Mouse (Mus musculus): Measurements from ENCODE around the gene Upk1a. TPM values are rescaled to one million over a fixed set of nuclear protein-coding genes. Genes with fewer than 3 reads are reported as not detected.
A peak's percentile ranks its signal among the peaks of the same experiment; 100 is the strongest.

Gene Upk1a
- total and polyA plus RNA-seq, 3 experiments = 0.36 to 2.8 TPM; not detected in 1

DNA sequence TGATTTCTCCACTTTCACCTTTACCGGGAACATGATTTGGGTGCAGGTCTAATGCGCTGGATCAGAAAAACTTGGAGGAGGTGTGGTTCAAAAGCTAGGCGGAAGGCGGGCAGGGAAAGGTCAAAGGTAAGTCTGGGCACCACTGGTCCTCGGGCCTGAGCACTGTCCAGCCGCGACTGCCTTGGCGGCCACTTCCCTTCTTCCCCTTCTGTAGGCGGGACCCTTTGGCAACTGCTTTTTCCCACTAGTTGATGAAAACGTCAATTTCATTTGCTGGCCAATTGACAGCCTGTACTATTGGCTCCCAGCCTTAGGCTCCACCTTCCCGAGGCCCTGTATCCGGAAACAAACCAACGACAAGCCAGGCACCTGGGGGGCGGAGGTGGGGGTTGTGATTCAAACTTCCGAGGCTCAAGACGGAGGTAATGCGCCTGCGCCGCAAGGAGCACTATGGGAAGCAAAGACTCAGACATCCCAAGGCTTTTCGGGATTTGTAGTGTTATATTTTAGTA is 53.1 kb downstream of the Upk1a start, which contains the start of gene Lin37:
Lin37 (minus strand) TSS at position 396 of the 512 bp plus-strand sequence.
- WGBS = 0% methylated on average over 20 of the region's 20 CpGs
- 0 out of 2 replicates have a peak, but pooled peaks have one; percentile 41 for TF ChIP-seq EP300 (IDR thresholded peaks at IDR 0.05; ENCODE audit: insufficient read depth, low read depth, low read length)
- no peak for TF ChIP-seq CTCF (IDR thresholded peaks at IDR 0.05)
- peak; percentile 87 for TF ChIP-seq POLR2A (IDR thresholded peaks at IDR 0.05; ENCODE audit: insufficient read depth, low read depth, low read length)
- Histone ChIP-seq H3K79me2 (replicated peaks; ENCODE audit: control insufficient read depth, insufficient read depth, low read length) (no peaks in the 10 kb centered on the region), H3K4me1 (ENCODE audit: control insufficient read depth, insufficient read depth, low read length) (peaks cover 5% of the 10 kb centered on the region), H3K27ac (peak within 1 kb of the TSS; percentile 68), H3K36me3 (ENCODE audit: control insufficient read depth, insufficient read depth, low read length) (no peaks in the 10 kb centered on the region), H3K4me3 (peak within 1 kb of the TSS; percentile 64), H3K9ac (ENCODE audit: low read depth, low read length) (peak within 1 kb of the TSS; percentile 86), H3K27me3 (ENCODE audit: control insufficient read depth, insufficient read depth, low read length) (no peaks in the 10 kb centered on the region)
- peak; percentile 91 to 98 for DNase-seq
- intact Hi-C loops (cut with DNase I) = no loop called here

DNA sequence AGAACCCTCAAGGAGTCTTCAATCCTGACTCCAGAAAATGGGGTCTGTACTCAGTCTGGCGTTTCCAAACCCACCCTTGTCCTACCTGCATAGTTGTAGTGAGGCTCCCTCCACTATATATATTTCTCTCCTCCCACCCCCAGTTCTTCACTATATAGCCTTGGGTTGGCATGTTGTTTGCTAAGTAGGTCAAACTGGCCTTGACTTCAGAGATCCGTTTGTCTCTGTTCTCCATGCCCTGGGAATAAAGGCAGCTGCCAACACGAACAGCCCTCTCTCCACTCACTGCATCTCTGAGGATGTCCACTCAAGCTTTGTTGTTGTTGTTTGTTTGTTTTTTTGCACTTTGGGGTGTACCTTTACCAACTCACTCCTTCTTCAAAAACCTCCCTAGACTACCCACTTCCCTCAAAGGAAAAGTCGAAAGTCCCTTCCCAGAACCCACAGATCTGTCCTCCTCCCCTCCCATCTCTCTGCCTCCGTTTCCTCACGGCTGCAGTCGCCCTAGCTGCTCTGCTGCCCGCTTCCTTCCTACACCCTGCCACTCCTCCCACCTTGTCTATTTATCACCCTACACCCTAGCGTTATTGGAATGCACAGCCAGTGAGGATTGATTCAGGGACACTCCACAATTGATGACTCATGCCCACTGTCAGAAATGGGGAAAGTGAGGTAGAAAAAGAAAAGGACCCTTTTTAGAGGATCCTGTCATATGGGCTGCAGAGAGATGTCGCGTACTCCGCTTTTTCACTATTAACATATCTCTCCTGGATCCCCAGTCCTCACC is 53.8 kb downstream of the Upk1a start:
- Histone ChIP-seq H3K27ac (peak overlapping the region; percentile 68), H3K36me3 (ENCODE audit: control insufficient read depth, insufficient read depth, low read length) (no peaks in the 10 kb centered on the region), H3K4me3 (peak overlapping the region; percentile 64), H3K79me2 (replicated peaks; ENCODE audit: control insufficient read depth, insufficient read depth, low read length) (no peaks in the 10 kb centered on the region), H3K4me1 (ENCODE audit: control insufficient read depth, insufficient read depth, low read length) (peaks cover 4% of the 10 kb centered on the region), H3K9ac (ENCODE audit: low read depth, low read length) (peak overlapping the region; percentile 86), H3K27me3 (ENCODE audit: control insufficient read depth, insufficient read depth, low read length) (no peaks in the 10 kb centered on the region)
- no peak for DNase-seq
- 7% methylated on average over 12 of the region's 12 CpGs for WGBS
- TF ChIP-seq POLR2A (IDR thresholded peaks at IDR 0.05; ENCODE audit: insufficient read depth, low read depth, low read length) (no peak), CTCF (IDR thresholded peaks at IDR 0.05) (no peak), EP300 (IDR thresholded peaks at IDR 0.05; ENCODE audit: insufficient read depth, low read depth, low read length) (no peak)
- intact Hi-C loops (cut with DNase I) = no loop called here

DNA sequence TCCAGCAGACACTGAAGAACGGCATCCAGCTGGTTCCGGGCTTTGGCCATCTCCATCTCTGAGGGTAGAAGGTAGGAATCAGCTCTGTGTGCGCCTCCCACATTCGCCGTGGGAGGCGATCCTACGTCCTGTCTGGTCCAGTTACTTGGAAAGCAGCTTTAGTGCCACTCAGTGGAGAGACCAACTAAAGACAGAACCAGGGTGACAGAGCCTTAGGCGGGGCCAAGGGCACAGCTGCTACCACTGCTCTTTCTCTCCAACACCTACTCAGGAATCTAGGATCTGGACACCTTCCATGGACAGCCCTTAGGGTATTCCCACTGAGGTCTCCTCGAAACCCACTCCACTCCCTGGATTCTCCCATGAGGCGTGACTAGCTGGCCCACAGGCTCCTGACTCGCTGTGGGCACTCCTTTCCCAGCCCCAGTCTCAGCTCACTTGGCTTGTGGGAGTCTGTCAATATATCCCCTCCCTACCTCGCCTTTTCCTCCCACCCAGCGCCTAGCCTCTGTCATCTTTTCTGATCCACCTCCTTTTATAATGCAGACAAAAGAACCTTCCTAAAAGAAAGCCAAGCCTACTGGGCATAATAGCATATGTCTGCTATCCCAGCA is 54.6 kb downstream of the Upk1a start:
- peaks cover 3% of the 10 kb centered on the region for H3K4me1 ChIP-seq (ENCODE audit: control insufficient read depth, insufficient read depth, low read length)
- no peak overlapping the region for H3K4me3 ChIP-seq
- 67% methylated on average over 13 of the region's 13 CpGs for WGBS
- H3K36me3 ChIP-seq (ENCODE audit: control insufficient read depth, insufficient read depth, low read length) = no peaks in the 10 kb centered on the region
- no peaks in the 10 kb centered on the region for H3K27me3 ChIP-seq (ENCODE audit: control insufficient read depth, insufficient read depth, low read length)
- H3K27ac ChIP-seq = peak overlapping the region; percentile 68
- intact Hi-C loops (cut with DNase I) = no loop called here
- H3K79me2 ChIP-seq (replicated peaks; ENCODE audit: control insufficient read depth, insufficient read depth, low read length) = no peaks in the 10 kb centered on the region
- DNase-seq = no peak
- TF ChIP-seq EP300 (IDR thresholded peaks at IDR 0.05; ENCODE audit: insufficient read depth, low read depth, low read length) (no peak), POLR2A (IDR thresholded peaks at IDR 0.05; ENCODE audit: insufficient read depth, low read depth, low read length) (no peak), CTCF (IDR thresholded peaks at IDR 0.05) (no peak)
- no peak overlapping the region for H3K9ac ChIP-seq (ENCODE audit: low read depth, low read length)

DNA sequence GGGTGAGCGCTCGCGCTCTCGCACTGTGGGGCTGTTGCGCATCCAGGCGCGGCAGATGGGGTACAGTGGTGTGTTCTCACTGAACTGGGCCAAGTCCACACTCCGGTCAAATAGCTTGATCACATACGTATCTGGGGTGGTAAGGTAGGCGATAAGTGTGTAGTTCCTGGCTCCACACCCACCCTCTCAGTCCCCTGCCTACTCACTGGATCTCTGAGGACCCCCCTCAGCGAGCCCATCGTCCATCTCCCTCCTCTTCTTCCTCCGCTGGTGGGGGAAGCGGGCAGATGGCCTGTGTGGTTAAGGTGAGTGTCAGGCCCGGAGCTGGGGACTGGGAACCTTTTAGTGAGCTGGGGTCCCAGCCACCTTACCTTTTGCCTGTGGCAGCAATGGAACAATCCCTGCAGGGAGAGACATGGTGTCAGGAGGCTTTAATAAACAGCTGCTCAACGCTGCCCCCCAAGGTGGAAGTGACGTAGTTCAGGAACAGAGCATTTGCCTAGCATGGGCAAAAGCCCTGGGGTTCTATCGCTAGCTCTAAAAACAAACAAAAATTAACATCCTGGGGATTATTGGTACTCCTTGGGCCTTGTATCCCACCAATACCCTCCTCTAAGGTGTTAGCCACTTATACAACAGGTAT is 55.6 kb downstream of the Upk1a start:
- Histone ChIP-seq H3K4me1 (ENCODE audit: control insufficient read depth, insufficient read depth, low read length) (peaks cover 3% of the 10 kb centered on the region), H3K9ac (ENCODE audit: low read depth, low read length) (no peak overlapping the region), H3K36me3 (ENCODE audit: control insufficient read depth, insufficient read depth, low read length) (no peaks in the 10 kb centered on the region), H3K79me2 (replicated peaks; ENCODE audit: control insufficient read depth, insufficient read depth, low read length) (no peaks in the 10 kb centered on the region), H3K27me3 (ENCODE audit: control insufficient read depth, insufficient read depth, low read length) (no peaks in the 10 kb centered on the region), H3K27ac (no peak overlapping the region), H3K4me3 (no peak overlapping the region)
- WGBS = 92% methylated on average over 18 of the region's 18 CpGs
- TF ChIP-seq POLR2A (IDR thresholded peaks at IDR 0.05; ENCODE audit: insufficient read depth, low read depth, low read length) (no peak), EP300 (IDR thresholded peaks at IDR 0.05; ENCODE audit: insufficient read depth, low read depth, low read length) (no peak), CTCF (IDR thresholded peaks at IDR 0.05) (peak; percentile 44)
- intact Hi-C loops (cut with DNase I) = no loop called here
- no peak for DNase-seq

DNA sequence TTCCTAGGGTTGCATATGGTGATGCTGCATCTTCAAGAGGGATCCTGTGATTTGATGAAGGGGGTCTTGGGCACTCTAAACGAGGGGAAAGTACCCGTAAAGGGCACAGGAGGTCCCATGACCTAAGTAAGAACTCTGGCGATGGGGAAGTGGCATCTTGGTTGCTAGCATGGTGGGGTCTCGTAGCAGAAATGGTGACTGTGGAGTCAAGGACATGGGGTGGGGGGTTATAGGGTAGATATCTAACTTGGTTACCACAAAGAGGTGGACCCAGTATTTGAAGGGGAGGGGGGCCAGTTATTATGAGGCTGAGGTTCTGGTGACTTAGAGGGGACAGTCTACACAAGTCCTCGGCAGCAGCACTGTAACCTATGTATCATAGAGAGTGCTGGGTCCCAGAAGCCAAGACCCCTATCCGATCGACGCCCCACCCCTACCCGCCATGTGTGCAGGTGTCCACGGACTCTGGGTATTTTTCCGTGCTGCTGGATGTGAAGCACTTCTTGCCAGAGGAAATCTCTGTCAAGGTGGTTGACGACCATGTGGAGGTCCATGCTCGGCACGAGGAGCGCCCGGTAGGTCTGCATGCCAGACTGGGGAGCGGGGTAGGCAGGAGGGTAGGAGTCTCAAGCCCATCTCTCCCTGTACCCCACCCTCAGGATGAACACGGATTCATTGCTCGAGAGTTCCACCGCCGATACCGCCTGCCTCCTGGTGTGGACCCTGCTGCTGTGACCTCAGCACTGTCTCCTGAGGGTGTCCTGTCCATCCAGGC is 58.6 kb downstream of the Upk1a start:
- Histone ChIP-seq H3K4me1 (ENCODE audit: control insufficient read depth, insufficient read depth, low read length) (peaks cover 2% of the 10 kb centered on the region), H3K27me3 (ENCODE audit: control insufficient read depth, insufficient read depth, low read length) (no peaks in the 10 kb centered on the region), H3K4me3 (peak overlapping the region; percentile 60), H3K9ac (ENCODE audit: low read depth, low read length) (peak overlapping the region; percentile 78), H3K79me2 (replicated peaks; ENCODE audit: control insufficient read depth, insufficient read depth, low read length) (no peaks in the 10 kb centered on the region), H3K36me3 (ENCODE audit: control insufficient read depth, insufficient read depth, low read length) (no peaks in the 10 kb centered on the region), H3K27ac (peak overlapping the region; percentile 99)
- intact Hi-C loops (cut with DNase I) = no loop called here
- TF ChIP-seq POLR2A (IDR thresholded peaks at IDR 0.05; ENCODE audit: insufficient read depth, low read depth, low read length) (no peak), EP300 (IDR thresholded peaks at IDR 0.05; ENCODE audit: insufficient read depth, low read depth, low read length) (no peak), CTCF (IDR thresholded peaks at IDR 0.05) (no peak)
- 61% methylated on average over 22 of the region's 22 CpGs for WGBS
- DNase-seq = peak in 1 of 2 experiments; percentile 38

Small RNAs within 50 kb of the gene (microRNA-seq; reads per million reads assigned to microRNA genes)
- 0.39 to 0.56 reads per million in 2 experiments for gene Mir3569

Other genes with a start within 250 kb of the Upk1a start
Only the 30 nearest of the 32 such genes appear.
- 10 to 100 TPM; 20.1 to 23.6 TPM for gene Tyrobp, start 199.1 kb downstream of the Upk1a start, total RNA-seq (2021)
- 62.7 and 65.5 TPM in 2 replicates for gene Tyrobp, start 199.1 kb downstream of the Upk1a start, polyA plus RNA-seq (2012; rRNA removed)
- under 1 TPM in 1 of 2 experiments, not detected in 1; 0.59 TPM for gene Hcst, start 193.0 kb downstream of the Upk1a start, total RNA-seq (2021)
- gene Hcst, start 193.0 kb downstream of the Upk1a start, polyA plus RNA-seq (2012; rRNA removed) = 4.8 TPM in 1 of 2 replicates, not detected in the other
- under 1 TPM; 0.47 to 0.66 TPM for gene Nfkbid, start 191.1 kb downstream of the Upk1a start, total RNA-seq (2021)
- 0.94 and 1.3 TPM in 2 replicates for gene Nfkbid, start 191.1 kb downstream of the Upk1a start, polyA plus RNA-seq (2012; rRNA removed)
- 1 to 10 TPM; 3.2 to 3.5 TPM for gene Aplp1, start 167.3 kb downstream of the Upk1a start, total RNA-seq (2021)
- gene Aplp1, start 167.3 kb downstream of the Upk1a start, polyA plus RNA-seq (2012; rRNA removed) = 3.6 and 6.2 TPM in 2 replicates
- not detected for gene Kirrel2, start 155.2 kb downstream of the Upk1a start, total RNA-seq (2021)
- gene Kirrel2, start 155.2 kb downstream of the Upk1a start, polyA plus RNA-seq (2012; rRNA removed) = not detected in 2 replicates
- gene Nphs1, start 154.5 kb downstream of the Upk1a start, total RNA-seq (2021) = not detected
- gene Nphs1, start 154.5 kb downstream of the Upk1a start, polyA plus RNA-seq (2012; rRNA removed) = 0.04 TPM in 1 of 2 replicates, not detected in the other
- not detected for gene Prodh2, start 119.2 kb downstream of the Upk1a start, total RNA-seq (2021)
- 0.23 TPM in 1 of 2 replicates, not detected in the other for gene Prodh2, start 119.2 kb downstream of the Upk1a start, polyA plus RNA-seq (2012; rRNA removed)
- under 1 TPM; 0.34 to 0.37 TPM for gene Arhgap33, start 77.8 kb downstream of the Upk1a start, total RNA-seq (2021)
- 2.3 and 3.0 TPM in 2 replicates for gene Arhgap33, start 77.8 kb downstream of the Upk1a start, polyA plus RNA-seq (2012; rRNA removed)
- 100 to 1,000 TPM; 718 to 804 TPM for gene Hspb6, start 60.7 kb downstream of the Upk1a start, total RNA-seq (2021)
- gene Hspb6, start 60.7 kb downstream of the Upk1a start, polyA plus RNA-seq (2012; rRNA removed) = 1,866 and 1,945 TPM in 2 replicates
- gene Proser3, start 60.5 kb downstream of the Upk1a start, total RNA-seq (2021) = 1 to 10 TPM; 2.5 to 6.3 TPM
- 5.6 and 5.8 TPM in 2 replicates for gene Proser3, start 60.5 kb downstream of the Upk1a start, polyA plus RNA-seq (2012; rRNA removed)
- gene Lin37, start 53.0 kb downstream of the Upk1a start, total RNA-seq (2021) = 10 to 100 TPM; 13.7 to 16.0 TPM
- 16.2 and 20.0 TPM in 2 replicates for gene Lin37, start 53.0 kb downstream of the Upk1a start, polyA plus RNA-seq (2012; rRNA removed)
- 10 to 100 TPM; 56.0 to 67.9 TPM for gene U2af1l4, start 49.5 kb downstream of the Upk1a start, total RNA-seq (2021)
- gene U2af1l4, start 49.5 kb downstream of the Upk1a start, polyA plus RNA-seq (2012; rRNA removed) = 61.3 and 71.4 TPM in 2 replicates
- 1 to 10 TPM; 1.1 to 1.9 TPM for gene Gm49396, start 49.5 kb downstream of the Upk1a start, total RNA-seq (2021)
- gene Gm49396, start 49.5 kb downstream of the Upk1a start, polyA plus RNA-seq (2012; rRNA removed) = 1.6 and 3.1 TPM in 2 replicates
- 10 to 100 TPM; 75.6 to 85.7 TPM for gene Psenen, start 49.2 kb downstream of the Upk1a start, total RNA-seq (2021)
- gene Psenen, start 49.2 kb downstream of the Upk1a start, polyA plus RNA-seq (2012; rRNA removed) = 109 and 124 TPM in 2 replicates
- under 1 TPM; 0.23 to 0.75 TPM for gene Igflr1, start 47.4 kb downstream of the Upk1a start, total RNA-seq (2021)
- gene Igflr1, start 47.4 kb downstream of the Upk1a start, polyA plus RNA-seq (2012; rRNA removed) = 1.2 and 3.7 TPM in 2 replicates
- gene Kmt2b, start 24.1 kb downstream of the Upk1a start, total RNA-seq (2021) = 10 to 100 TPM; 15.6 to 15.9 TPM
- gene Kmt2b, start 24.1 kb downstream of the Upk1a start, polyA plus RNA-seq (2012; rRNA removed) = 25.6 and 28.3 TPM in 2 replicates
- gene Zbtb32, start 13.9 kb downstream of the Upk1a start, total RNA-seq (2021) = under 1 TPM in 1 of 2 experiments, not detected in 1; 0.11 TPM
- 0.20 and 0.64 TPM in 2 replicates for gene Zbtb32, start 13.9 kb downstream of the Upk1a start, polyA plus RNA-seq (2012; rRNA removed)
- gene Cox6b1, start 13.3 kb upstream of the Upk1a start, total RNA-seq (2021) = 1,000 to 10,000 TPM; 4,061 to 4,696 TPM
- gene Cox6b1, start 13.3 kb upstream of the Upk1a start, polyA plus RNA-seq (2012; rRNA removed) = 1,860 and 2,330 TPM in 2 replicates
- not detected for gene Etv2, start 23.0 kb upstream of the Upk1a start, total RNA-seq (2021)
- gene Etv2, start 23.0 kb upstream of the Upk1a start, polyA plus RNA-seq (2012; rRNA removed) = not detected in 2 replicates
- 10 to 100 TPM; 47.7 to 51.3 TPM for gene Rbm42, start 37.5 kb upstream of the Upk1a start, total RNA-seq (2021)
- 25.8 and 29.1 TPM in 2 replicates for gene Rbm42, start 37.5 kb upstream of the Upk1a start, polyA plus RNA-seq (2012; rRNA removed)
- 1 to 10 TPM; 3.3 to 3.9 TPM for gene Haus5, start 52.1 kb upstream of the Upk1a start, total RNA-seq (2021)
- gene Haus5, start 52.1 kb upstream of the Upk1a start, polyA plus RNA-seq (2012; rRNA removed) = 3.7 and 4.9 TPM in 2 replicates
- gene Pmis2, start 58.8 kb upstream of the Upk1a start, total RNA-seq (2021) = under 1 TPM in 1 of 2 experiments, not detected in 1; 0.52 TPM
- not detected in 2 replicates for gene Pmis2, start 58.8 kb upstream of the Upk1a start, polyA plus RNA-seq (2012; rRNA removed)
- not detected for gene 2200002J24Rik, start 86.1 kb upstream of the Upk1a start, total RNA-seq (2021)
- gene 2200002J24Rik, start 86.1 kb upstream of the Upk1a start, polyA plus RNA-seq (2012; rRNA removed) = 0.35 TPM in 1 of 2 replicates, not detected in the other
- under 1 TPM; 0.10 to 0.32 TPM for gene Atp4a, start 99.4 kb upstream of the Upk1a start, total RNA-seq (2021)
- gene Atp4a, start 99.4 kb upstream of the Upk1a start, polyA plus RNA-seq (2012; rRNA removed) = not detected in 2 replicates
- gene Tmem147, start 116.7 kb upstream of the Upk1a start, total RNA-seq (2021) = 100 to 1,000 TPM; 219 to 241 TPM
- gene Tmem147, start 116.7 kb upstream of the Upk1a start, polyA plus RNA-seq (2012; rRNA removed) = 293 and 357 TPM in 2 replicates
- not detected for gene Gapdhs, start 130.8 kb upstream of the Upk1a start, total RNA-seq (2021)
- gene Gapdhs, start 130.8 kb upstream of the Upk1a start, polyA plus RNA-seq (2012; rRNA removed) = 1.1 and 1.7 TPM in 2 replicates
- gene Sbsn, start 138.6 kb upstream of the Upk1a start, total RNA-seq (2021) = 1 to 10 TPM; 1.8 to 2.3 TPM
- 1.6 and 1.7 TPM in 2 replicates for gene Sbsn, start 138.6 kb upstream of the Upk1a start, polyA plus RNA-seq (2012; rRNA removed)
- 1 to 10 TPM in 1 of 2 experiments, under 1 TPM in 1; 0.84 to 1.6 TPM for gene Dmkn, start 150.9 kb upstream of the Upk1a start, total RNA-seq (2021)
- 7.2 and 8.8 TPM in 2 replicates for gene Dmkn, start 150.9 kb upstream of the Upk1a start, polyA plus RNA-seq (2012; rRNA removed)
- not detected for gene Krtdap, start 175.0 kb upstream of the Upk1a start, total RNA-seq (2021)
- not detected in 2 replicates for gene Krtdap, start 175.0 kb upstream of the Upk1a start, polyA plus RNA-seq (2012; rRNA removed)
- gene Ffar2, start 210.9 kb upstream of the Upk1a start, total RNA-seq (2021) = not detected
- 0.18 and 0.61 TPM in 2 replicates for gene Ffar2, start 210.9 kb upstream of the Upk1a start, polyA plus RNA-seq (2012; rRNA removed)

Data from heart, adult 2 months (tissue).